Mouse (Mus musculus): ENCODE measurements around the gene Slc6a14.

DNA sequence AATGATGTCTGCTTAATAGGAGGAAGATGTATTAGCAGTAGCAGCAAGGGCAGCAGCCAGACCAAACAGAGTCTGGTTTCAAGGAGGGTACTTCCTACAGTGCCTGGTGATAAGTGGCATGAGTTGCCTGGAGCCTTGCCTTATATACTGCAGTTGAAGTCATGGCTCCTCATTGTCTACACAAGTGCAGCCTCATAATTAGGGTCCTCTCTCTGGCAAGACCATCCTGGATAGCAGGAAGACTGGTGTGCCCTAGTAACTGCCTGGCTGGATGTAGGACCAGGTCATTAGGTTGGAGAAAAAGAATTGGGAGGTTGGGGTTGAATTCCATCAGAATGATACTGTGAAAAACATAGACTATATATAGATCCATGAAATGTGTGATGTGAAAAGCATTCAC, 30.3 kb downstream of the Slc6a14 start, which contains the start of gene Gm28269:
- no peak for TF ChIP-seq POLR2A (IDR thresholded peaks at IDR 0.05; ENCODE audit: extremely low read depth, insufficient read depth, low read length)
- TF ChIP-seq CTCF (IDR thresholded peaks at IDR 0.05; ENCODE audit: extremely low read depth, insufficient read depth, low read length), result no peak
